In genomic region chr10:86356819-86357563, GRCm38 (mm10) we compare ENCODE assay signal across 8 mouse cellular contexts. TPM values are rescaled to one million over a fixed set of nuclear protein-coding genes. Genes with fewer than 3 reads are reported as not detected.
DNase-seq lines count a peak whose midpoint lies in the region; ATAC-seq lines count a peak whose summit lies in the region.

No protein-coding gene starts in this region.

- no peak overlapping the region for H3K9ac ChIP-seq in liver, embryonic 11.5 days (ENCODE audit: low read depth, low read length)

- H3K9me3 ChIP-seq in liver, embryonic 11.5 days (ENCODE audit: control insufficient read depth, low read length): no peaks in the 10 kb centered on the region

- H3K4me3 ChIP-seq in liver, embryonic 11.5 days (ENCODE audit: low read depth, low read length): no peak overlapping the region

- no peaks in the 10 kb centered on the region for H3K27me3 ChIP-seq in liver, embryonic 11.5 days (replicated peaks; ENCODE audit: control insufficient read depth, insufficient read depth, low read length)

- peak overlapping the region; percentile 28; the same call in 1 of the 2 replicates for H3K27ac ChIP-seq in liver, embryonic 11.5 days (ENCODE audit: low read depth, low read length)

- peak; percentile 52 for DNase-seq in embryo, embryonic 10.5 days (ENCODE audit: low spot score)
- no peak for DNase-seq in embryo, embryonic 9.5 days (ENCODE audit: extremely low spot score)
- peak; percentile 36 for DNase-seq in urinary bladder, postnatal 14 days (ENCODE audit: low spot score)
- DNase-seq in urinary bladder, postnatal 10 days (ENCODE audit: low spot score): no peak
- no peak for DNase-seq in liver, embryonic 11.5 days (ENCODE audit: low spot score)
- DNase-seq in right cerebral cortex, postnatal 14 days: no peak
- no peak for DNase-seq in T-cell, adult 2 months (ENCODE audit: low spot score)
- DNase-seq in spleen, adult 18-20 months: no peak

- peaks cover 8% of the 10 kb centered on the region for H3K4me1 ChIP-seq in liver, embryonic 11.5 days (replicated peaks; ENCODE audit: control insufficient read depth, insufficient read depth, low read length)

- 47% methylated on average over 5 of the region's 5 CpGs for WGBS in liver, embryonic 11.5 days

- H3K4me2 ChIP-seq in liver, embryonic 11.5 days: no peak overlapping the region

- H3K36me3 ChIP-seq in liver, embryonic 11.5 days (ENCODE audit: control insufficient read depth, insufficient read depth, low read length): no peaks in the 10 kb centered on the region

- no peak; the same call in 1 of the 2 replicates for ATAC-seq in liver, embryonic 11.5 days (replicated peaks; ENCODE audit: low FRiP score)

RNA-seq across cellular contexts. Expression of gene Timp3, which starts 56.8 kb away (rescaled TPM):
- polyA plus RNA-seq in liver, embryonic 11.5 days (2014; fragmentation: Nextera tagmentation; extraction: Ambion mirVana): 32.3 and 33.2 TPM in 2 replicates

Comparison
In these comparisons a context has a peak if more than half of its experiments do, and no peak if none do; other contexts are left out.
1. DNase-seq: peak in embryo, embryonic 10.5 days (single experiment) and urinary bladder, postnatal 14 days (single experiment); none in embryo, embryonic 9.5 days (single experiment), urinary bladder, postnatal 10 days (single experiment), liver, embryonic 11.5 days (single experiment), right cerebral cortex, postnatal 14 days (single experiment), T-cell, adult 2 months (single experiment) and spleen, adult 18-20 months (0 of 2).